Mouse (Mus musculus) thymus, adult 2 months (tissue): ENCODE data around the gene Pold2.

Experiments used
- CTCF ChIP-seq: fragments of 200-500 bp; IDR thresholded peaks from 2 replicates; pipeline ENCODE4 v1.5.1; 2012; ENCODE audit warnings: mild to moderate bottlenecking, control low read depth, low read length, moderate library complexity, borderline replicate concordance; ENCODE audit not compliant: control insufficient read depth, poor library complexity, insufficient read depth; ENCODE audit errors: extremely low read depth
- POLR2A ChIP-seq: fragments of 200-500 bp; IDR thresholded peaks from 2 replicates; pipeline ENCODE4 v1.6.1; 2012; ENCODE audit warnings: mild to moderate bottlenecking, low read length, control low read depth, moderate library complexity; ENCODE audit not compliant: control insufficient read depth, poor library complexity, insufficient read depth; ENCODE audit errors: extremely low read depth

DNA sequence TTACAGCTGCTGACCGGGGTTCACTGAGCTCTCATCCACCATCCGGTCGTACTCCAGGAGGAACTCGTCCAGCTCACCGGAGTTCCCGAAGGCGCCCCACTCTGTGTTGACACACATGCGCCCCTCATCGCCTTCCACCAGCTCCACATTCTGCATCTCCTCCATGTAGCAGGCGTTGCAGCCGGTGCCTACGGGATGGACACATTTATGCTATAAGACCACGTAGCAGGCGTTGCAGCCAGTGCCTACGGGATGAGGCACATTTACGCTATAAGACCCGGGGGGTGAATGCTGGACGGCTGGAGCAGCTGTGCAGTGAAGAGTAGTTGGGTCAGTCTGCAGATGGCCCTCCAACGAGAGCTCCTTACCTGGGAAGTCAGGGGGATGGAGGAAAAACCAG, 26.3 kb upstream of the Pold2 start:
- no peak for TF ChIP-seq POLR2A
- TF ChIP-seq CTCF, result no peak
